Mouse (Mus musculus) heart, postnatal 0 days (tissue): ENCODE results near the gene Asb8.

Source experiments
- CTCF ChIP-seq: IDR thresholded peaks from 2 replicates; pipeline ENCODE4 v1.5.1; 2016; ENCODE audit warnings: antibody characterized with exemption, control low read depth, low read depth
- EP300 ChIP-seq: IDR thresholded peaks from 2 replicates; pipeline ENCODE4 v1.6.1; 2016; ENCODE audit warnings: antibody characterized with exemption, low read depth

DNA sequence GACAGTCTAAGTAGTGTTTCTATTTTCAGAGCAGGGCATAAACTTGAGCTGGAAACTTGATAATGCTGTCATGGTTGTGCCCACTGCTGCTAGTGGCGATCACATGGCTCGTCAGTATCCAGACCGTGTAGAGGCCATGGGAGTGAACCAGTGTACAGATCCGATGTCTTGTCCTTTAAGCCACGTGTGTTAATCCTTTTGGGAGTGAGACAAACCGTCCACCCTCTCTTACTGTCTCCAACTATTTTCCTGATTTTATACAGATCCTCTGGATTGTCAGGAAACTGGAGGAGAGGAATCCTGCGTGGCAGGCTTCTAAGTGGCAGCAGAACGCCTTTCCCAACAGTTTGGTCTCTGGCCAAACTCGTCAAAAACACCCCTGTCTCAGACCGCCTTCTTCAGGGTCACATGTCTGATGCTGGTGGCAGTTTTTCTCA, 16.2 kb downstream of the Asb8 start:
- TF ChIP-seq CTCF (no peak), EP300 (peak; percentile 68)
